Mouse (Mus musculus): ENCODE data around the gene Acsf3.

DNA sequence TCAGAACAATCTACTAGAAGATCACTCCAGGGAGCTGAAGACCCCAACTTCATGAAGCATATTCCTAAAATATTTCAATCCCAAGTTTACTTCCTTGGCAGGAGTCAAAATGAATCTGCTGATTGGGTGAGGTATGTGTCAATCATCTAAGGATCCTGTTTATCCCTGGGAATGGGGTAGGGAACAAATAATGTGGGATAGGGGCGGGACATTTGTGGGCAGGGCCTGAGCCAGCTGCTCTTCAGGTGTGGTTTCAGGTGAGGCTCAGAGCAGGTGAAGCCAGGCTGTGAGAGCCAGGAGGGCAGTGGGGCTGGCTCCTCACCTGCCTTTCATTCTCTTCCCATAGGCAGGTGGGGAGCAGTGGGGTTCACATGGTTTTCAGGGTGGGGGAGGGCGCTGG lies 48.5 kb upstream of the Acsf3 start:
- no peak for TF ChIP-seq CTCF (IDR thresholded peaks at IDR 0.05 in 2 of 3, conservative IDR thresholded peaks at IDR 0.05 in 1 of 3; ENCODE audit: control insufficient read depth in 1 of 3, insufficient read depth in 1 of 3, low read depth in 2 of 3, low read length in 3 of 3, poor library complexity in 1 of 3, severe bottlenecking in 1 of 3)
- TF ChIP-seq RAD21 (IDR thresholded peaks at IDR 0.05; ENCODE audit: low read depth, low read length), result no peak
- TF ChIP-seq TAL1 (IDR thresholded peaks at IDR 0.05; ENCODE audit: low read length), result no peak
- no peak for TF ChIP-seq POLR2A (IDR thresholded peaks at IDR 0.05; ENCODE audit: control insufficient read depth in 1 of 2, insufficient read depth in 1 of 2, low read depth in 1 of 2, low read length in 2 of 2, poor library complexity in 1 of 2)
- TF ChIP-seq MEF2A (IDR thresholded peaks at IDR 0.05; ENCODE audit: extremely low read depth, insufficient replicate concordance, low read depth, low read length, poor library complexity, severe bottlenecking), result no peak
- TF ChIP-seq SIN3A (IDR thresholded peaks at IDR 0.05; ENCODE audit: low read length), result no peak
- no peak for TF ChIP-seq TCF12 (IDR thresholded peaks at IDR 0.05; ENCODE audit: low read depth, low read length)
- TF ChIP-seq NRF1 (IDR thresholded peaks at IDR 0.05; ENCODE audit: insufficient read depth, low read depth, low read length, poor library complexity, severe bottlenecking), result no peak
- no peak for TF ChIP-seq UBTF (IDR thresholded peaks at IDR 0.05; ENCODE audit: borderline replicate concordance, insufficient read depth, low read depth, low read length)
- no peak for TF ChIP-seq EP300 (IDR thresholded peaks at IDR 0.05; ENCODE audit: low read depth in 1 of 2, low read length in 2 of 2)
- TF ChIP-seq BHLHE40 (IDR thresholded peaks at IDR 0.05; ENCODE audit: borderline replicate concordance, low read depth, low read length), result no peak
- TF ChIP-seq MXI1 (IDR thresholded peaks at IDR 0.05; ENCODE audit: low read depth, low read length), result no peak

Measured in MEL (cell line).